Mouse (Mus musculus): ENCODE measurements around the gene Ripor3. TPM values are rescaled to one million over a fixed set of nuclear protein-coding genes. Genes with fewer than 3 reads are reported as not detected.
"Not testable (repeated sequence)": the region's sequence is repeated elsewhere in the genome, so short reads cannot be mapped to it uniquely, and the experiment has no call there.

Ripor3 gene
- 0.13 and 0.28 TPM in 2 replicates for polyA plus RNA-seq (2015; fragmentation: Nextera tagmentation; extraction: Ambion mirVana)

- no peaks in the 10 kb centered on the region for H3K9me3 ChIP-seq
- no peak within 1 kb of the TSS for H3K4me3 ChIP-seq
- no peak within 1 kb of the TSS for H3K4me2 ChIP-seq (replicated peaks)
- peaks cover 7% of the 10 kb centered on the region; the same call in 1 of the 2 replicates for H3K4me1 ChIP-seq
- ATAC-seq (replicated peaks) = no peak
- H3K9ac ChIP-seq (replicated peaks) = no peak within 1 kb of the TSS
- H3K27me3 ChIP-seq = no peaks in the 10 kb centered on the region
- no peak within 1 kb of the TSS for H3K27ac ChIP-seq (replicated peaks)
- no peaks in the 10 kb centered on the region for H3K36me3 ChIP-seq
- WGBS = 38% methylated on average over 9 of the region's 9 CpGs
Measured at GRCm38 (mm10) chr2:168009936-168010668, at the start of gene Ripor3. Gene Ripor3, minus strand, starts transcription at chr2:168010618.

GRCm38 (mm10) chr2:168059200-168059790 lies 48.9 kb upstream of the Ripor3 start:
- no peak overlapping the region for H3K27ac ChIP-seq (replicated peaks)
- H3K4me1 ChIP-seq = no peaks in the 10 kb centered on the region
- H3K36me3 ChIP-seq = no peaks in the 10 kb centered on the region
- no peaks in the 10 kb centered on the region for H3K9me3 ChIP-seq
- no peak for ATAC-seq (replicated peaks)
- H3K4me3 ChIP-seq = no peak overlapping the region
- 77% methylated on average over 6 of the region's 6 CpGs for WGBS
- H3K4me2 ChIP-seq (replicated peaks) = no peak overlapping the region
- no peaks in the 10 kb centered on the region for H3K27me3 ChIP-seq
- no peak overlapping the region for H3K9ac ChIP-seq (replicated peaks)

DNA sequence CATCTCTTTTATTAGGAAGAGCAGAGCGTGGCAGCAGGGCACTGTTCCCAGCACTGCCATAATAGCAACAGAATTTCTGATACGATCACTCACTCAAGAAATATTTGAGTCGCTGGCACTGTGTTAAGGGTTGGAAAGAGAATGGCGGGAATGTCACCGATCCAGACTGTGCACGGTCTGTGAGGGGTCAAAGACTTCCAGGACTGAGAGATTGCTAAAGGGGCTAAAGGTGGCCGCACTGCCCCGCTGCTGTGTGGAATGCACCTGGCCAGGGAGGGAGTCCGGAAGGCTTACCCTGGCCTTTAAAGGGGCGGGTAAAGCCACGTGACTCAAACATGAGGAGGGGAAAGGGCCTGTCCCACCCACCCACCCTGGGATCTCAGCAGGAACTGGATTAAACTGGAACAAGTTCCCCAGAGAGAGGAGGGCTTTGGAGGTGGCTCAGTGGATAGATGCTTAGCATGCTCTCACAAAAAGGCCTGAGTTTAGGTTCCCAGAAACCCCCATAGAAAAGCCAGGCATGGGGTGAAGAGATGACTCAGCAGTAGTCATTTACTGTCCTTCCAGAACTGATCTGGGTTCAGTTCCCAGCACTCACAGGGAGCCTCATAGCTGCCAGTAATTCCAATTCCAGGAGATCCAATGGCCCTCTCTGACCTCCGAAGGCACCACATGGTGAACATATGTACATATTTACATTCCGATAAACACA lies 48.2 kb upstream of the Ripor3 start:
- ATAC-seq (replicated peaks) = no peak
- Histone ChIP-seq H3K27me3 (no peaks in the 10 kb centered on the region), H3K4me1 (no peaks in the 10 kb centered on the region), H3K36me3 (no peaks in the 10 kb centered on the region), H3K4me3 (no peak overlapping the region), H3K27ac (replicated peaks) (no peak overlapping the region), H3K9me3 (no peaks in the 10 kb centered on the region), H3K4me2 (replicated peaks) (no peak overlapping the region), H3K9ac (replicated peaks) (no peak overlapping the region)
- WGBS = 26% methylated on average over 13 of the region's 13 CpGs

GRCm38 (mm10) chr2:168057876-168058275 lies 47.5 kb upstream of the Ripor3 start:
- H3K4me1 ChIP-seq; H3K27me3 ChIP-seq; ATAC-seq (replicated peaks); H3K9me3 ChIP-seq; H3K9ac ChIP-seq (replicated peaks); H3K4me3 ChIP-seq; H3K27ac ChIP-seq (replicated peaks); H3K4me2 ChIP-seq (replicated peaks); H3K36me3 ChIP-seq: not testable (repeated sequence)
- 72% methylated on average over 2 of the region's 2 CpGs for WGBS

DNA sequence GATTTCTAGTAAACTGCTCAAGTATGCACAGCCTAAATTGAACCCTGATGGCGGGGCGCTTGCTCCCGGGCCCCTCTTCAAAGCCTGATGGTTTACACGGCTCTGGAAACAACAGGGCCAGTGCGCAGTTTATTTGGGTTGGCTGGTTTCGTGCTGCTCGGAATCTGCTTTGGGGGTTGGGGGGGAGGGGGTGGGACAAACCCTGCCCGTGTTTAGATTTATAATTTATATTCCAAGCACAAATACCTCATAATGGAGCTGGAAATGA lies 46.2 kb upstream of the Ripor3 start:
- H3K4me2 ChIP-seq (replicated peaks) = no peak overlapping the region
- no peak overlapping the region for H3K9ac ChIP-seq (replicated peaks)
- no peaks in the 10 kb centered on the region for H3K9me3 ChIP-seq
- H3K27ac ChIP-seq (replicated peaks) = no peak overlapping the region
- H3K36me3 ChIP-seq = no peaks in the 10 kb centered on the region
- H3K4me1 ChIP-seq = no peaks in the 10 kb centered on the region
- H3K4me3 ChIP-seq = no peak overlapping the region
- peaks cover 2% of the 10 kb centered on the region for H3K27me3 ChIP-seq
- WGBS = 70% methylated on average over 8 of the region's 8 CpGs
- no peak for ATAC-seq (replicated peaks)

- Histone ChIP-seq H3K4me1 (no peaks in the 10 kb centered on the region), H3K9ac (replicated peaks) (no peak overlapping the region), H3K4me2 (replicated peaks) (no peak overlapping the region), H3K27me3 (peaks cover 7% of the 10 kb centered on the region), H3K9me3 (no peaks in the 10 kb centered on the region), H3K4me3 (no peak overlapping the region), H3K36me3 (no peaks in the 10 kb centered on the region), H3K27ac (replicated peaks) (no peak overlapping the region)
- WGBS = 49% methylated on average over 14 of the region's 14 CpGs
- no peak for ATAC-seq (replicated peaks)
Measured at GRCm38 (mm10) chr2:168055910-168056665, 45.7 kb upstream of the Ripor3 start.

DNA sequence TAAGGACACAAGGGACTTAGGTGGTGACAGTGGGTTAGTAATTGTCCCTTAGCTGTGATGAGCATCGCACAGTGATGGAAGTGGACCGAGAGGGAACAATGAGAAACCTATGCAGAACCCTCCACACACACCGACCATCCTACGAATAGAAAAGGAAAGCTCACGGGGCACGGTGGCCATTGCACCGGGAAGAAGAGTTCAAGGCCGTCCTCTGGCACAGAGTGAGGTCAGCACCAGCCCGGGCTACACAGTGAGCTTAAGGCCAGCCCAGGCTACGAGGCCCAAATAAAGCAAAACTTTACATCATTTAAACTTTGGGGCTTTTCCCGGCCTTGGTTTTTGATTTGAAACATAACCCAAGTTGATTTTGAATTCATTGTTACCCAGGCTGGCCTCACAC lies 43.7 kb upstream of the Ripor3 start:
- Histone ChIP-seq H3K4me2 (replicated peaks) (no peak overlapping the region), H3K4me1 (peaks cover 12% of the 10 kb centered on the region), H3K27ac (replicated peaks) (no peak overlapping the region), H3K36me3 (no peaks in the 10 kb centered on the region), H3K9ac (replicated peaks) (no peak overlapping the region), H3K9me3 (no peaks in the 10 kb centered on the region), H3K4me3 (no peak overlapping the region), H3K27me3 (peaks cover 23% of the 10 kb centered on the region)
- WGBS = 89% methylated on average over 11 of the region's 11 CpGs
- no peak for ATAC-seq (replicated peaks)

DNA sequence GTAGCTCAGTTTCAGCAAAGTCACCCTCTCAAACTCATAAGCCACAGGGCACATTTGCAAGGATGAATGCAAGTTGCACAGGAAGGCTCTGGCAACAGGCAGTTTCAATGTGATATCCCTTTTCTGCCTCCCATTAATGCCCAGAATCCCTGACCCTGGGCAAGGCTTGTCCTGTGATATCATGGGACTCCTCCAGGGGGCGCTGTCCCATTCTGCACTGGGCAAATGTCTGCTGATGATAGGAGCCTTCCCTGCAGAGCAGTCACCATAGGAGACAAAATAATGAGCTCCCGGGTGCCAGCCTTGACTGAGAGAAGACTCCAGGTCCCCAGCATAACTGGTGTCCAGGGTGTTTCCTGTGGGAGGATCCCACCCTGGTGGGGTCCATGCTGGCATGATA lies 42.3 kb upstream of the Ripor3 start:
- no peaks in the 10 kb centered on the region for H3K9me3 ChIP-seq
- H3K27me3 ChIP-seq = peaks cover 26% of the 10 kb centered on the region
- H3K4me3 ChIP-seq = no peak overlapping the region
- peaks cover 12% of the 10 kb centered on the region for H3K4me1 ChIP-seq
- no peak for ATAC-seq (replicated peaks)
- H3K27ac ChIP-seq (replicated peaks) = no peak overlapping the region
- no peak overlapping the region for H3K9ac ChIP-seq (replicated peaks)
- no peaks in the 10 kb centered on the region for H3K36me3 ChIP-seq
- 11% methylated on average over 2 of the region's 2 CpGs for WGBS
- H3K4me2 ChIP-seq (replicated peaks) = no peak overlapping the region

- Histone ChIP-seq H3K4me1 (peaks cover 12% of the 10 kb centered on the region), H3K27me3 (peaks cover 26% of the 10 kb centered on the region), H3K9me3 (no peaks in the 10 kb centered on the region), H3K4me3 (no peak overlapping the region), H3K9ac (replicated peaks) (no peak overlapping the region), H3K36me3 (no peaks in the 10 kb centered on the region), H3K27ac (replicated peaks) (no peak overlapping the region), H3K4me2 (replicated peaks) (no peak overlapping the region)
- ATAC-seq (replicated peaks) = no peak
- WGBS = 100% methylated on average over 1 of the region's 1 CpGs
Measured at GRCm38 (mm10) chr2:168052156-168052555, 41.7 kb upstream of the Ripor3 start.

- ATAC-seq (replicated peaks) = no peak
- under 1% methylated on average over 56 of the region's 56 CpGs for WGBS
- Histone ChIP-seq H3K9me3 (no peaks in the 10 kb centered on the region), H3K4me2 (replicated peaks) (peak overlapping the region; percentile 53), H3K36me3 (no peaks in the 10 kb centered on the region), H3K27ac (replicated peaks) (no peak overlapping the region), H3K4me3 (peak overlapping the region; percentile 36), H3K9ac (replicated peaks) (peak overlapping the region; percentile 20), H3K27me3 (peaks cover 26% of the 10 kb centered on the region), H3K4me1 (peaks cover 12% of the 10 kb centered on the region)
Measured at GRCm38 (mm10) chr2:168050000-168050942, 39.9 kb upstream of the Ripor3 start.

GRCm38 (mm10) chr2:168049002-168049635 lies 38.7 kb upstream of the Ripor3 start:
- 16% methylated on average over 15 of the region's 16 CpGs for WGBS

More at GRCm38 (mm10) chr2:168049002-168049635, 38.7 kb upstream of the Ripor3 start:
- ATAC-seq (replicated peaks) = no peak
- Histone ChIP-seq H3K4me3 (no peak overlapping the region), H3K36me3 (no peaks in the 10 kb centered on the region), H3K4me1 (peaks cover 12% of the 10 kb centered on the region), H3K9me3 (no peaks in the 10 kb centered on the region), H3K27me3 (peaks cover 26% of the 10 kb centered on the region), H3K4me2 (replicated peaks) (peak overlapping the region; percentile 4; the same call in 1 of the 2 replicates), H3K27ac (replicated peaks) (no peak overlapping the region), H3K9ac (replicated peaks) (no peak overlapping the region)

Measured in forebrain, embryonic 15.5 days (tissue).